Mouse (Mus musculus) kidney, adult 2 months (tissue): ENCODE measurements around the gene Parp8. TPM values are rescaled to one million over a fixed set of nuclear protein-coding genes. Genes with fewer than 3 reads are reported as not detected.

Source experiments
- DNase-seq: peaks from one replicate; pipeline ENCODE4 v3.0.0; 2021
- H3K27ac ChIP-seq: fragments of 200-500 bp; 2 replicates; pipeline ENCODE4 v1.5.1; 2012; ENCODE audit warnings: low read depth, low read length, control low read depth, inconsistent platforms; ENCODE audit not compliant: insufficient read depth
- H3K27me3 ChIP-seq: fragments of 200-500 bp; replicated peaks from 2 replicates; pipeline ENCODE4 v1.6.1; 2012; ENCODE audit warnings: mild to moderate bottlenecking, moderate library complexity, low read length, inconsistent platforms; ENCODE audit not compliant: control insufficient read depth, insufficient read depth
- H3K36me3 ChIP-seq: fragments of 200-500 bp; 2 replicates; pipeline ENCODE4 v1.6.1; 2012; ENCODE audit warnings: mild to moderate bottlenecking, moderate library complexity, low read length, inconsistent platforms; ENCODE audit not compliant: control insufficient read depth, insufficient read depth
- H3K4me1 ChIP-seq: fragments of 200-500 bp; 2 replicates; pipeline ENCODE4 v1.6.1; 2011; ENCODE audit warnings: low read length; ENCODE audit not compliant: control insufficient read depth, insufficient read depth
- H3K4me3 ChIP-seq: fragments of 200-500 bp; 2 replicates; pipeline ENCODE4 v1.5.1; 2011; ENCODE audit warnings: mild to moderate bottlenecking, low read depth, low read length, control low read depth; ENCODE audit not compliant: insufficient read depth
- CTCF ChIP-seq: fragments of 200-500 bp; conservative IDR thresholded peaks from 2 replicates; pipeline ENCODE4 v1.5.1; 2011; ENCODE audit warnings: low read depth, mild to moderate bottlenecking, control low read depth, low read length, moderate library complexity, mixed read lengths; ENCODE audit not compliant: insufficient read depth, insufficient read length
- POLR2A ChIP-seq: fragments of 200-500 bp; IDR thresholded peaks from one replicate; pipeline ENCODE4 v1.6.1; 2011; ENCODE audit warnings: low read depth, low read length, control low read depth
- WGBS: fragments of 180-500 bp; shearing (Covaris S2); methylation state at CpG from one replicate; pipeline ENCODE4 v1.1.7; 2018; 5-methylcytosine and 5-hydroxymethylcytosine counted together
- polyA plus RNA-seq: library from polyadenylated mRNA; depleted of rRNA; stranded (reverse); fragments of >200 nt; gene quantifications from 2 replicates; pipeline ENCODE4 v1.2.3, GENCODE M21; 2012

The Parp8 gene
- polyA plus RNA-seq, 1 experiment = 10.1 TPM

GRCm38 (mm10) chr13:117018676-117019075, 6.7 kb downstream of the Parp8 start:
- TF ChIP-seq POLR2A = no peak
- no peak for TF ChIP-seq CTCF
- no peak for DNase-seq
- Histone ChIP-seq H3K4me3 (no peak overlapping the region), H3K27ac (no peak overlapping the region), H3K27me3 (no peaks in the 10 kb centered on the region), H3K36me3 (no peaks in the 10 kb centered on the region), H3K4me1 (peaks cover 5% of the 10 kb centered on the region)
- WGBS = 91% methylated on average over 6 of the region's 6 CpGs

GRCm38 (mm10) chr13:117013516-117013915, 11.8 kb downstream of the Parp8 start:
- H3K4me1 ChIP-seq = peaks cover 4% of the 10 kb centered on the region; the same call in 1 of the 2 replicates
- no peaks in the 10 kb centered on the region for H3K27me3 ChIP-seq
- H3K36me3 ChIP-seq = no peaks in the 10 kb centered on the region
- H3K27ac ChIP-seq = no peak overlapping the region
- TF ChIP-seq POLR2A (no peak), CTCF (no peak)
- no peak overlapping the region for H3K4me3 ChIP-seq
- DNase-seq = no peak
- WGBS = 94% methylated on average over 2 of the region's 2 CpGs

GRCm38 (mm10) chr13:117012031-117012430, 13.3 kb downstream of the Parp8 start:
- 79% methylated on average over 9 of the region's 9 CpGs for WGBS
- Histone ChIP-seq H3K4me1 (peaks cover 4% of the 10 kb centered on the region; the same call in 1 of the 2 replicates), H3K27me3 (no peaks in the 10 kb centered on the region), H3K4me3 (no peak overlapping the region), H3K36me3 (no peaks in the 10 kb centered on the region), H3K27ac (no peak overlapping the region)
- DNase-seq = no peak
- TF ChIP-seq POLR2A = no peak
- TF ChIP-seq CTCF = no peak

GRCm38 (mm10) chr13:117010143-117010542, 15.2 kb downstream of the Parp8 start:
- H3K36me3 ChIP-seq = no peaks in the 10 kb centered on the region
- TF ChIP-seq POLR2A (no peak), CTCF (no peak)
- no peak overlapping the region for H3K27ac ChIP-seq
- DNase-seq = peak; percentile 32
- 52% methylated on average over 8 of the region's 8 CpGs for WGBS
- peaks cover 4% of the 10 kb centered on the region; the same call in 1 of the 2 replicates for H3K4me1 ChIP-seq
- no peak overlapping the region for H3K4me3 ChIP-seq
- no peaks in the 10 kb centered on the region for H3K27me3 ChIP-seq

GRCm38 (mm10) chr13:117008021-117009015, 17.0 kb downstream of the Parp8 start:
- 91% methylated on average over 9 of the region's 9 CpGs for WGBS
- Histone ChIP-seq H3K36me3 (no peaks in the 10 kb centered on the region), H3K27me3 (no peaks in the 10 kb centered on the region), H3K27ac (no peak overlapping the region), H3K4me1 (peaks cover 4% of the 10 kb centered on the region; the same call in 1 of the 2 replicates), H3K4me3 (no peak overlapping the region)
- no peak for DNase-seq
- TF ChIP-seq CTCF (no peak), POLR2A (no peak)

- Histone ChIP-seq H3K36me3 (no peaks in the 10 kb centered on the region), H3K27ac (no peak overlapping the region), H3K27me3 (no peaks in the 10 kb centered on the region), H3K4me1 (peaks cover 4% of the 10 kb centered on the region; the same call in 1 of the 2 replicates), H3K4me3 (no peak overlapping the region)
- DNase-seq = no peak
- 91% methylated on average over 2 of the region's 2 CpGs for WGBS
- no peak for TF ChIP-seq POLR2A
- no peak for TF ChIP-seq CTCF
Observed at GRCm38 (mm10) chr13:117007566-117007965, 17.8 kb downstream of the Parp8 start.

- WGBS = 41% methylated on average over 4 of the region's 4 CpGs
Observed at GRCm38 (mm10) chr13:117006638-117007037, 18.7 kb downstream of the Parp8 start.

More at GRCm38 (mm10) chr13:117006638-117007037, 18.7 kb downstream of the Parp8 start:
- no peak for DNase-seq
- Histone ChIP-seq H3K27ac (no peak overlapping the region), H3K27me3 (no peaks in the 10 kb centered on the region), H3K4me3 (no peak overlapping the region), H3K36me3 (no peaks in the 10 kb centered on the region), H3K4me1 (peaks cover 4% of the 10 kb centered on the region; the same call in 1 of the 2 replicates)
- TF ChIP-seq CTCF (no peak), POLR2A (no peak)
